ENCODE assay signal across 8 mouse cellular contexts in the genomic region with DNA sequence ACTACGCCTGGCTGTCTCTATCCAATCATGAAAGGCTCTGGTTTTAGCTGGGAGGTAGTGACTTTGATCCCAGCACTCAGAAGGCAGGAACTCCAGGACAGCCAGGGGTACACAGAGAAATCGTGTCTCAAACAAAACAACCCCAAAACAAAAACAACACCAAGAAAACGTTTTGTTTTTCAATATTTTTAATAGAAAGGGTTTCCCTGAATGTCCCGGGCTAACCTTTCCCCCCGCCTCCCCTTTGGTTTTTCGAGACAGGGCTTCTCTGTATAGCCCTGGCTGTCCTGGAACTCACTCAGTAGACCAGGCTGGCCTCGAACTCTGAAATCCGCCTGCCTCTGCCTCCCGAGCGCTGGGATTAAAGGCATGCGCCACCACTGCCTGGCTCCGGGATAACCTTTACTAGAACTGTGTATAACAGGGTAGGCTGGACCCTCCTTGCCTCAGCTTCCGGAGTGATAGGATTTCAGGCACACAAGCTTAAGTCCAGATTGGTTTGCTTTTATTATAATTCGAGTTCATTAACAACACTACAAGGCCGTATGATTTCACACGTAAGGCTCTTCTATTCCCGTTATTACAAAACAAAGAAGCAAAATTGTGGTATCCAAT. TPM values are rescaled to one million over a fixed set of nuclear protein-coding genes. Genes with fewer than 3 reads are reported as not detected.
DNase-seq lines count a peak whose midpoint lies in the region; ATAC-seq lines count a peak whose summit lies in the region.

No protein-coding gene starts in this region.

- WGBS in hindbrain, embryonic 14.5 days, result 61% methylated on average over 17 of the region's 17 CpGs
- 59% methylated on average over 17 of the region's 17 CpGs for WGBS in midbrain, embryonic 14.5 days

- peaks cover 28% of the 10 kb centered on the region for H3K36me3 ChIP-seq in megakaryocyte, embryonic 14.5 days (replicated peaks; ENCODE audit: low read length)
- peaks cover 26% of the 10 kb centered on the region for H3K36me3 ChIP-seq in hindbrain, embryonic 14.5 days (replicated peaks; ENCODE audit: control insufficient read depth, insufficient read depth)
- H3K36me3 ChIP-seq in midbrain, embryonic 14.5 days (ENCODE audit: control insufficient read depth, insufficient read depth, low read length), result peaks cover 24% of the 10 kb centered on the region

- H3K27ac ChIP-seq in hindbrain, embryonic 14.5 days, result peak overlapping the region; percentile 98
- peak overlapping the region; percentile 99 for H3K27ac ChIP-seq in midbrain, embryonic 14.5 days (replicated peaks; ENCODE audit: low read depth, low read length)

- H3K4me1 ChIP-seq in megakaryocyte, embryonic 14.5 days, result peaks cover 37% of the 10 kb centered on the region
- H3K4me1 ChIP-seq in hindbrain, embryonic 14.5 days (replicated peaks; ENCODE audit: control insufficient read depth, insufficient read depth, low read length), result peaks cover 28% of the 10 kb centered on the region
- peaks cover 35% of the 10 kb centered on the region for H3K4me1 ChIP-seq in midbrain, embryonic 14.5 days (ENCODE audit: control insufficient read depth, insufficient read depth, low read length)

- no peaks in the 10 kb centered on the region for H3K27me3 ChIP-seq in megakaryocyte, embryonic 14.5 days (replicated peaks)
- no peaks in the 10 kb centered on the region for H3K27me3 ChIP-seq in hindbrain, embryonic 14.5 days (ENCODE audit: control insufficient read depth, insufficient read depth, low read length)
- H3K27me3 ChIP-seq in midbrain, embryonic 14.5 days (ENCODE audit: control insufficient read depth, insufficient read depth, low read length), result no peaks in the 10 kb centered on the region

- peak overlapping the region; percentile 68 for H3K4me2 ChIP-seq in hindbrain, embryonic 14.5 days (replicated peaks)
- H3K4me2 ChIP-seq in midbrain, embryonic 14.5 days (ENCODE audit: low read length), result peak overlapping the region; percentile 73

- peak overlapping the region; percentile 99 for H3K9ac ChIP-seq in hindbrain, embryonic 14.5 days
- H3K9ac ChIP-seq in midbrain, embryonic 14.5 days (replicated peaks; ENCODE audit: low read length), result peak overlapping the region; percentile 57

- peak overlapping the region; percentile 98 for H3K4me3 ChIP-seq in megakaryocyte, embryonic 14.5 days (replicated peaks)
- H3K4me3 ChIP-seq in hindbrain, embryonic 14.5 days (replicated peaks; ENCODE audit: low read length), result peak overlapping the region; percentile 100
- H3K4me3 ChIP-seq in midbrain, embryonic 14.5 days (replicated peaks; ENCODE audit: low read depth, low read length), result peak overlapping the region; percentile 98

- DNase-seq in cerebellum, postnatal 10 days, result peak; percentile 25 to 41
- DNase-seq in hindbrain, embryonic 14.5 days (ENCODE audit: low spot score), result no peak
- DNase-seq in midbrain, embryonic 14.5 days, result no peak
- DNase-seq in right cerebral cortex, postnatal 36 days (ENCODE audit: low spot score in 2 of 2), result no peak
- no peak for DNase-seq in urinary bladder, postnatal 25 days (ENCODE audit: low spot score)
- DNase-seq in left cerebral cortex, adult 9 months (ENCODE audit: low spot score in 2 of 2), result no peak

- no peaks in the 10 kb centered on the region for H3K9me3 ChIP-seq in megakaryocyte, embryonic 14.5 days
- H3K9me3 ChIP-seq in hindbrain, embryonic 14.5 days (ENCODE audit: control insufficient read depth, low read length), result no peaks in the 10 kb centered on the region
- no peaks in the 10 kb centered on the region for H3K9me3 ChIP-seq in midbrain, embryonic 14.5 days (ENCODE audit: control insufficient read depth, low read length)

- no peak for ATAC-seq in megakaryocyte, adult 5-6 weeks (ENCODE audit: poor library complexity, severe bottlenecking)
- ATAC-seq in hindbrain, embryonic 14.5 days (ENCODE audit: low FRiP score), result no peak
- no peak for ATAC-seq in midbrain, embryonic 14.5 days (ENCODE audit: low FRiP score, low TSS enrichment)

RNA-seq across cellular contexts. Expression of a gene that starts 0.7 kb away (rescaled TPM):
- polyA plus RNA-seq in megakaryocyte, embryonic 14.5 days (2012; ENCODE audit: insufficient read depth, low replicate concordance), result 25.7 and 74.9 TPM in 2 replicates
- total RNA-seq in megakaryocyte, adult 5-6 weeks (2015), result 146 and 156 TPM in 2 replicates
- total RNA-seq in megakaryocyte, adult 5-6 weeks (2017), result 369 and 388 TPM in 2 replicates
- polyA plus RNA-seq in hindbrain, embryonic 14.5 days (2014; fragmentation: Nextera tagmentation; extraction: Ambion mirVana), result 252 and 290 TPM in 2 replicates
- polyA plus RNA-seq in midbrain, embryonic 14.5 days (2014; fragmentation: Nextera tagmentation; extraction: Ambion mirVana), result 225 and 342 TPM in 2 replicates

RNA-seq across cellular contexts. Expression of a gene that starts 21.6 kb away (rescaled TPM):
- 5.8 and 9.9 TPM in 2 replicates for polyA plus RNA-seq in megakaryocyte, embryonic 14.5 days (2012; ENCODE audit: insufficient read depth, low replicate concordance)
- 46.4 and 55.3 TPM in 2 replicates for total RNA-seq in megakaryocyte, adult 5-6 weeks (2015)
- 22.6 and 25.0 TPM in 2 replicates for total RNA-seq in megakaryocyte, adult 5-6 weeks (2017)
- 48.3 and 50.2 TPM in 2 replicates for polyA plus RNA-seq in hindbrain, embryonic 14.5 days (2014; fragmentation: Nextera tagmentation; extraction: Ambion mirVana)
- 58.9 and 69.9 TPM in 2 replicates for polyA plus RNA-seq in midbrain, embryonic 14.5 days (2014; fragmentation: Nextera tagmentation; extraction: Ambion mirVana)

RNA-seq across cellular contexts. Expression of a gene that starts 51.4 kb away (rescaled TPM):
- polyA plus RNA-seq in megakaryocyte, embryonic 14.5 days (2012; ENCODE audit: insufficient read depth, low replicate concordance), result 294 and 346 TPM in 2 replicates
- 0.67 and 0.73 TPM in 2 replicates for total RNA-seq in megakaryocyte, adult 5-6 weeks (2015)
- 1.3 and 2.2 TPM in 2 replicates for total RNA-seq in megakaryocyte, adult 5-6 weeks (2017)
- polyA plus RNA-seq in hindbrain, embryonic 14.5 days (2014; fragmentation: Nextera tagmentation; extraction: Ambion mirVana), result 32.4 and 37.8 TPM in 2 replicates
- 29.6 and 31.1 TPM in 2 replicates for polyA plus RNA-seq in midbrain, embryonic 14.5 days (2014; fragmentation: Nextera tagmentation; extraction: Ambion mirVana)

RNA-seq across cellular contexts. Expression of a gene that starts 59.1 kb away (rescaled TPM):
- polyA plus RNA-seq in megakaryocyte, embryonic 14.5 days (2012; ENCODE audit: insufficient read depth, low replicate concordance), result 32.1 and 63.0 TPM in 2 replicates
- total RNA-seq in megakaryocyte, adult 5-6 weeks (2015), result 6.8 and 8.1 TPM in 2 replicates
- 4.4 and 8.8 TPM in 2 replicates for total RNA-seq in megakaryocyte, adult 5-6 weeks (2017)
- polyA plus RNA-seq in hindbrain, embryonic 14.5 days (2014; fragmentation: Nextera tagmentation; extraction: Ambion mirVana), result 30.1 and 32.8 TPM in 2 replicates
- polyA plus RNA-seq in midbrain, embryonic 14.5 days (2014; fragmentation: Nextera tagmentation; extraction: Ambion mirVana), result 28.3 and 46.5 TPM in 2 replicates

Comparison
In these comparisons a context has a peak if more than half of its experiments do, and no peak if none do; other contexts are left out.
1. DNase-seq: peak in cerebellum, postnatal 10 days (2 of 2); none in hindbrain, embryonic 14.5 days (single experiment), midbrain, embryonic 14.5 days (single experiment), right cerebral cortex, postnatal 36 days (0 of 2), urinary bladder, postnatal 25 days (single experiment) and left cerebral cortex, adult 9 months (0 of 2).
2. Peak in every context shown above with its lines, with median percentiles within 50 percentile points of each other: H3K4me3 ChIP-seq.